Mouse (Mus musculus) hindbrain, postnatal 0 days (tissue): ENCODE results near the gene Spata4. TPM values are rescaled to one million over a fixed set of nuclear protein-coding genes. Genes with fewer than 3 reads are reported as not detected.
"Not testable (repeated sequence)": the region's sequence is repeated elsewhere in the genome, so short reads cannot be mapped to it uniquely, and the experiment has no call there.

Experiments used
- ATAC-seq: fragments of 200-750 bp; cut with Nextera tagmentation; 2 replicates; pipeline ENCODE4 v1.8.0; 2017; ENCODE audit warnings: mild to moderate bottlenecking, moderate TSS enrichment, moderate library complexity
- DNase-seq: peaks from one replicate; pipeline ENCODE4 v3.0.0-alpha.2; 2015; ENCODE audit warnings: low spot score
- H3K27ac ChIP-seq: fragments of 300-500 bp; sonication (generic); 2 replicates; pipeline ENCODE4 v1.5.1; 2014; ENCODE audit warnings: mild to moderate bottlenecking
- H3K27me3 ChIP-seq: fragments of 300-500 bp; sonication (generic); 2 replicates; pipeline ENCODE4 v1.6.1; 2014; ENCODE audit warnings: low read length, mixed read lengths; ENCODE audit not compliant: insufficient read depth
- H3K36me3 ChIP-seq: fragments of 300-500 bp; sonication (generic); 2 replicates; pipeline ENCODE4 v1.6.1; 2014; ENCODE audit warnings: low read length, mixed read lengths; ENCODE audit not compliant: insufficient read depth
- H3K4me1 ChIP-seq: fragments of 300-500 bp; sonication (generic); 2 replicates; pipeline ENCODE4 v1.6.1; 2014; ENCODE audit warnings: antibody characterized with exemption, low read length, mixed read lengths; ENCODE audit not compliant: insufficient read depth
- H3K4me2 ChIP-seq: fragments of 300-500 bp; sonication (generic); 2 replicates; pipeline ENCODE4 v1.6.1; 2014; ENCODE audit warnings: low read depth, mild to moderate bottlenecking, low read length, moderate library complexity, mixed read lengths
- H3K4me3 ChIP-seq: fragments of 300-500 bp; sonication (generic); 2 replicates; pipeline ENCODE4 v1.5.1; 2014; ENCODE audit warnings: low read length
- H3K9ac ChIP-seq: fragments of 300-500 bp; sonication (generic); replicated peaks from 2 replicates; pipeline ENCODE4 v1.6.1; 2014; ENCODE audit warnings: mild to moderate bottlenecking, low read length, moderate library complexity, mixed read lengths
- H3K9me3 ChIP-seq: fragments of 300-500 bp; sonication (generic); 2 replicates; pipeline ENCODE4 v1.6.1; 2016; ENCODE audit warnings: low read length, mixed read lengths
- CTCF ChIP-seq: IDR thresholded peaks from 2 replicates; pipeline ENCODE4 v1.5.1; 2016; ENCODE audit warnings: antibody characterized with exemption, control low read depth, low read depth
- WGBS: fragments of 180-500 bp; shearing (Covaris S2); extraction: QIAGEN DNeasy Blood & Tissue Kit; methylation state at CpG from one replicate; pipeline ENCODE4 v1.1.7; 2014; 5-methylcytosine and 5-hydroxymethylcytosine counted together
- polyA plus RNA-seq: library from polyadenylated mRNA; unstranded; fragments of >200 nt; fragmentation: Nextera tagmentation; extraction: Ambion mirVana; gene quantifications from 2 replicates; pipeline ENCODE4 v1.2.1, GENCODE M21; 2015
- total RNA-seq: library from RNA; depleted of rRNA; stranded (reverse); fragments of >200 nt; gene quantifications from 2 replicates; pipeline ENCODE4 v1.2.3, GENCODE M21; 2014; rRNA removed

Gene Spata4
- total and polyA plus RNA-seq, 2 experiments from 2014 or later = 0.31 TPM; not detected in 1

GRCm38 (mm10) chr8:54603440-54603839 is 2.9 kb downstream of the Spata4 start:
- Histone ChIP-seq H3K9ac (no peak overlapping the region), H3K36me3 (no peaks in the 10 kb centered on the region), H3K4me3 (no peak overlapping the region), H3K27me3 (no peaks in the 10 kb centered on the region), H3K4me1 (0 out of 2 replicates have a peak, but pooled peaks cover 8% of the 10 kb centered on the region), H3K27ac (no peak overlapping the region), H3K4me2 (no peak overlapping the region), H3K9me3 (no peaks in the 10 kb centered on the region)
- 78% methylated on average over 4 of the region's 4 CpGs for WGBS
- TF ChIP-seq CTCF = no peak
- DNase-seq (no peak), ATAC-seq (no peak)

GRCm38 (mm10) chr8:54609336-54609735 is 8.8 kb downstream of the Spata4 start:
- TF ChIP-seq CTCF = no peak
- H3K4me2 ChIP-seq = no peak overlapping the region
- DNase-seq (no peak), ATAC-seq (no peak)
- no peaks in the 10 kb centered on the region for H3K4me1 ChIP-seq
- H3K9me3 ChIP-seq = no peaks in the 10 kb centered on the region
- no peaks in the 10 kb centered on the region for H3K27me3 ChIP-seq
- no peak overlapping the region for H3K4me3 ChIP-seq
- H3K27ac ChIP-seq = no peak overlapping the region
- 95% methylated on average over 2 of the region's 2 CpGs for WGBS
- H3K9ac ChIP-seq = no peak overlapping the region
- no peaks in the 10 kb centered on the region for H3K36me3 ChIP-seq

GRCm38 (mm10) chr8:54610238-54610637 is 9.7 kb downstream of the Spata4 start:
- Histone ChIP-seq H3K9me3 (no peaks in the 10 kb centered on the region), H3K4me2 (no peak overlapping the region), H3K27me3 (no peaks in the 10 kb centered on the region), H3K36me3 (no peaks in the 10 kb centered on the region), H3K4me1 (no peaks in the 10 kb centered on the region), H3K27ac (no peak overlapping the region), H3K4me3 (no peak overlapping the region), H3K9ac (no peak overlapping the region)
- DNase-seq = no peak
- 70% methylated on average over 4 of the region's 4 CpGs for WGBS
- ATAC-seq = no peak
- no peak for TF ChIP-seq CTCF

- WGBS = 90% methylated on average over 17 of the region's 17 CpGs
- not testable (repeated sequence) for H3K36me3 ChIP-seq, H3K9ac ChIP-seq, ATAC-seq, H3K4me2 ChIP-seq, H3K4me1 ChIP-seq, H3K4me3 ChIP-seq, DNase-seq, H3K9me3 ChIP-seq, H3K27ac ChIP-seq, H3K27me3 ChIP-seq
These were observed 16.1 kb downstream of the Spata4 start for GRCm38 (mm10) chr8:54616710-54617109.

GRCm38 (mm10) chr8:54638634-54639033 is 38.1 kb downstream of the Spata4 start:
- no peak for TF ChIP-seq CTCF
- DNase-seq (peak; percentile 30), ATAC-seq (no peak)
- no peaks in the 10 kb centered on the region for H3K27me3 ChIP-seq
- no peak overlapping the region for H3K4me3 ChIP-seq
- WGBS = 49% methylated on average over 4 of the region's 4 CpGs
- no peaks in the 10 kb centered on the region for H3K9me3 ChIP-seq
- H3K4me2 ChIP-seq = no peak overlapping the region
- H3K9ac ChIP-seq = no peak overlapping the region
- H3K27ac ChIP-seq = no peak overlapping the region
- H3K36me3 ChIP-seq = no peaks in the 10 kb centered on the region
- H3K4me1 ChIP-seq = no peaks in the 10 kb centered on the region

Other genes with a start within 250 kb of the Spata4 start
- 1.0 and 11.9 TPM in 2 replicates for gene Asb5, start 71.2 kb upstream of the Spata4 start, total RNA-seq
- 12.9 and 13.0 TPM in 2 replicates for gene Asb5, start 71.2 kb upstream of the Spata4 start, polyA plus RNA-seq
- 28.9 and 29.6 TPM in 2 replicates for gene Spcs3, start 70.8 kb upstream of the Spata4 start, total RNA-seq
- 37.5 and 40.7 TPM in 2 replicates for gene Spcs3, start 70.8 kb upstream of the Spata4 start, polyA plus RNA-seq